Mouse (Mus musculus): Measurements from ENCODE around the gene Mgat2. TPM values are rescaled to one million over a fixed set of nuclear protein-coding genes. Genes with fewer than 3 reads are reported as not detected.
"Not testable (repeated sequence)": the region's sequence is repeated elsewhere in the genome, so short reads cannot be mapped to it uniquely, and the experiment has no call there.

Mgat2 gene
- total and polyA plus RNA-seq, 2 experiments from 2014 or later, result 42.2 to 64.6 TPM

GRCm38 (mm10) chr12:69156436-69156835 is 27.5 kb upstream of the Mgat2 start:
- H3K4me1 ChIP-seq (ENCODE audit: insufficient read depth, low read length), result no peaks in the 10 kb centered on the region
- H3K4me3 ChIP-seq (ENCODE audit: low read length), result no peak overlapping the region
- H3K27me3 ChIP-seq (ENCODE audit: insufficient read depth, low read length), result no peaks in the 10 kb centered on the region
- no peak for TF ChIP-seq CTCF (IDR thresholded peaks at IDR 0.05; ENCODE audit: low read depth)
- no peak overlapping the region for H3K4me2 ChIP-seq (ENCODE audit: low read depth, low read length)
- no peak for ATAC-seq
- 82% methylated on average over 4 of the region's 4 CpGs for WGBS
- H3K36me3 ChIP-seq (ENCODE audit: insufficient read depth, low read length), result peaks cover 11% of the 10 kb centered on the region; the same call in 1 of the 2 replicates
- no peak overlapping the region for H3K9ac ChIP-seq (replicated peaks; ENCODE audit: low read length)
- no peak for DNase-seq (ENCODE audit: low spot score)
- H3K27ac ChIP-seq, result no peak overlapping the region
- no peaks in the 10 kb centered on the region for H3K9me3 ChIP-seq (ENCODE audit: low read length)

- no peak overlapping the region for H3K4me2 ChIP-seq (ENCODE audit: low read depth, low read length)
- 99% methylated on average over 2 of the region's 2 CpGs for WGBS
- no peaks in the 10 kb centered on the region for H3K4me1 ChIP-seq (ENCODE audit: insufficient read depth, low read length)
Observed at GRCm38 (mm10) chr12:69157107-69157506, 26.9 kb upstream of the Mgat2 start.

GRCm38 (mm10) chr12:69158366-69158764 is 25.6 kb upstream of the Mgat2 start:
- peak overlapping the region; percentile 77 for H3K4me2 ChIP-seq (ENCODE audit: low read depth, low read length)
- H3K9ac ChIP-seq (replicated peaks; ENCODE audit: low read length), result peak overlapping the region; percentile 85
- no peaks in the 10 kb centered on the region for H3K4me1 ChIP-seq (ENCODE audit: insufficient read depth, low read length)
- ATAC-seq, result peak; percentile 1; the same call in 1 of the 2 replicates
- under 1% methylated on average over 19 of the region's 19 CpGs for WGBS
- no peaks in the 10 kb centered on the region for H3K9me3 ChIP-seq (ENCODE audit: low read length)
- peak overlapping the region; percentile 71 for H3K4me3 ChIP-seq (ENCODE audit: low read length)
- H3K27ac ChIP-seq, result peak overlapping the region; percentile 96
- H3K27me3 ChIP-seq (ENCODE audit: insufficient read depth, low read length), result no peaks in the 10 kb centered on the region
- peaks cover 11% of the 10 kb centered on the region; the same call in 1 of the 2 replicates for H3K36me3 ChIP-seq (ENCODE audit: insufficient read depth, low read length)
- no peak for TF ChIP-seq CTCF (IDR thresholded peaks at IDR 0.05; ENCODE audit: low read depth)
- peak; percentile 31 for DNase-seq (ENCODE audit: low spot score)

More at GRCm38 (mm10) chr12:69157107-69157506, 26.9 kb upstream of the Mgat2 start:
- TF ChIP-seq CTCF (IDR thresholded peaks at IDR 0.05; ENCODE audit: low read depth), result no peak
- DNase-seq (ENCODE audit: low spot score), result no peak
- ATAC-seq, result no peak
- Histone ChIP-seq H3K27me3 (ENCODE audit: insufficient read depth, low read length) (no peaks in the 10 kb centered on the region), H3K4me3 (ENCODE audit: low read length) (no peak overlapping the region), H3K36me3 (ENCODE audit: insufficient read depth, low read length) (peaks cover 11% of the 10 kb centered on the region; the same call in 1 of the 2 replicates), H3K27ac (no peak overlapping the region), H3K9me3 (ENCODE audit: low read length) (no peaks in the 10 kb centered on the region), H3K9ac (replicated peaks; ENCODE audit: low read length) (no peak overlapping the region)

GRCm38 (mm10) chr12:69158765-69159577 is 25.0 kb upstream of the Mgat2 start, which contains the start of gene Rps29:
Rps29 (minus strand) TSS chr12:69159186.
- not testable (repeated sequence) for H3K9me3 ChIP-seq (ENCODE audit: low read length)
- under 1% methylated on average over 57 of the region's 68 CpGs for WGBS
- H3K36me3 ChIP-seq (ENCODE audit: insufficient read depth, low read length), result peaks cover 11% of the 10 kb centered on the region; the same call in 1 of the 2 replicates

GRCm38 (mm10) chr12:69159578-69159940 is 24.4 kb upstream of the Mgat2 start:
- peak; percentile 84 for DNase-seq (ENCODE audit: low spot score)
- WGBS, result 5% methylated on average over 9 of the region's 9 CpGs
- H3K4me3 ChIP-seq (ENCODE audit: low read length), result peak overlapping the region; percentile 25
- H3K4me1 ChIP-seq (ENCODE audit: insufficient read depth, low read length), result no peaks in the 10 kb centered on the region
- TF ChIP-seq CTCF (IDR thresholded peaks at IDR 0.05; ENCODE audit: low read depth), result peak; percentile 82
- H3K27me3 ChIP-seq (ENCODE audit: insufficient read depth, low read length), result no peaks in the 10 kb centered on the region
- H3K9me3 ChIP-seq (ENCODE audit: low read length), result no peaks in the 10 kb centered on the region
- H3K27ac ChIP-seq, result no peak overlapping the region
- H3K9ac ChIP-seq (replicated peaks; ENCODE audit: low read length), result no peak overlapping the region
- peak overlapping the region; percentile 27 for H3K4me2 ChIP-seq (ENCODE audit: low read depth, low read length)
- peak; percentile 0; the same call in 1 of the 2 replicates for ATAC-seq
- H3K36me3 ChIP-seq (ENCODE audit: insufficient read depth, low read length), result peaks cover 11% of the 10 kb centered on the region; the same call in 1 of the 2 replicates

More at GRCm38 (mm10) chr12:69158765-69159577, 25.0 kb upstream of the Mgat2 start, which contains the start of gene Rps29:
- ATAC-seq (peak; percentile 99), DNase-seq (ENCODE audit: low spot score) (peak; percentile 100)
- peak within 1 kb of the TSS; percentile 85 for H3K9ac ChIP-seq (replicated peaks; ENCODE audit: low read length)
- H3K27me3 ChIP-seq (ENCODE audit: insufficient read depth, low read length); H3K4me1 ChIP-seq (ENCODE audit: insufficient read depth, low read length): not testable (repeated sequence)
- H3K4me3 ChIP-seq (ENCODE audit: low read length), result peak within 1 kb of the TSS; percentile 71
- peak within 1 kb of the TSS; percentile 96 for H3K27ac ChIP-seq
- H3K4me2 ChIP-seq (ENCODE audit: low read depth, low read length), result peak within 1 kb of the TSS; percentile 77

- WGBS, result 86% methylated on average over 2 of the region's 2 CpGs
- not testable (repeated sequence) for H3K27me3 ChIP-seq (ENCODE audit: insufficient read depth, low read length); H3K4me3 ChIP-seq (ENCODE audit: low read length); H3K9ac ChIP-seq (replicated peaks; ENCODE audit: low read length); DNase-seq (ENCODE audit: low spot score); H3K4me2 ChIP-seq (ENCODE audit: low read depth, low read length); H3K4me1 ChIP-seq (ENCODE audit: insufficient read depth, low read length); H3K9me3 ChIP-seq (ENCODE audit: low read length); H3K27ac ChIP-seq; ATAC-seq
- H3K36me3 ChIP-seq (ENCODE audit: insufficient read depth, low read length), result peaks cover 11% of the 10 kb centered on the region; the same call in 1 of the 2 replicates
Observed at GRCm38 (mm10) chr12:69160677-69161076, 23.3 kb upstream of the Mgat2 start.

GRCm38 (mm10) chr12:69163586-69163985 is 20.4 kb upstream of the Mgat2 start:
- H3K9me3 ChIP-seq (ENCODE audit: low read length); H3K9ac ChIP-seq (replicated peaks; ENCODE audit: low read length); ATAC-seq; H3K4me1 ChIP-seq (ENCODE audit: insufficient read depth, low read length); H3K4me3 ChIP-seq (ENCODE audit: low read length); H3K4me2 ChIP-seq (ENCODE audit: low read depth, low read length); H3K27me3 ChIP-seq (ENCODE audit: insufficient read depth, low read length); H3K27ac ChIP-seq; H3K36me3 ChIP-seq (ENCODE audit: insufficient read depth, low read length); DNase-seq (ENCODE audit: low spot score): not testable (repeated sequence)
- WGBS, result 88% methylated on average over 4 of the region's 4 CpGs

Data from hindbrain, postnatal 0 days (tissue).